Mouse (Mus musculus) heart, embryonic 12.5 days (tissue): ENCODE data around the gene Rnase2b. TPM values are rescaled to one million over a fixed set of nuclear protein-coding genes. Genes with fewer than 3 reads are reported as not detected.
"Not testable (repeated sequence)": the region's sequence is repeated elsewhere in the genome, so short reads cannot be mapped to it uniquely, and the experiment has no call there.

Source experiments
- ATAC-seq: fragments of 200-750 bp; cut with Nextera tagmentation; 2 replicates; pipeline ENCODE4 v1.8.0; 2017; ENCODE audit warnings: moderate TSS enrichment, moderate library complexity; ENCODE audit not compliant: insufficient number of reproducible peaks, low FRiP score
- H3K27ac ChIP-seq: fragments of 300-500 bp; sonication (generic); 2 replicates; pipeline ENCODE4 v1.5.1; 2016; ENCODE audit warnings: mild to moderate bottlenecking, moderate library complexity; ENCODE audit not compliant: poor library complexity, severe bottlenecking
- H3K27me3 ChIP-seq: fragments of 300-500 bp; sonication (generic); replicated peaks from 2 replicates; pipeline ENCODE4 v1.6.1; 2016; ENCODE audit warnings: mild to moderate bottlenecking, moderate library complexity
- H3K36me3 ChIP-seq: fragments of 300-500 bp; sonication (generic); 2 replicates; pipeline ENCODE4 v1.6.1; 2016; ENCODE audit warnings: mild to moderate bottlenecking, moderate library complexity
- H3K4me1 ChIP-seq: fragments of 300-500 bp; sonication (generic); replicated peaks from 2 replicates; pipeline ENCODE4 v1.6.1; 2016; ENCODE audit warnings: mild to moderate bottlenecking
- H3K4me2 ChIP-seq: fragments of 300-500 bp; sonication (generic); 2 replicates; pipeline ENCODE4 v1.6.1; 2016; ENCODE audit warnings: mild to moderate bottlenecking, moderate library complexity
- H3K4me3 ChIP-seq: fragments of 300-500 bp; sonication (generic); 2 replicates; pipeline ENCODE4 v1.5.1; 2016; ENCODE audit warnings: mild to moderate bottlenecking
- H3K9ac ChIP-seq: fragments of 300-500 bp; sonication (generic); 2 replicates; pipeline ENCODE4 v1.6.1; 2016; ENCODE audit warnings: mild to moderate bottlenecking, moderate library complexity
- H3K9me3 ChIP-seq: fragments of 300-500 bp; sonication (generic); replicated peaks from 2 replicates; pipeline ENCODE4 v1.6.1; 2016; ENCODE audit warnings: mild to moderate bottlenecking, moderate library complexity
- WGBS: fragments of 180-500 bp; shearing (Covaris S2); methylation state at CpG from one replicate; pipeline ENCODE4 v1.1.7; 2016; 5-methylcytosine and 5-hydroxymethylcytosine counted together
- polyA plus RNA-seq: library from polyadenylated mRNA; unstranded; fragments of >200 nt; fragmentation: Nextera tagmentation; extraction: Ambion mirVana; gene quantifications from 2 replicates; pipeline ENCODE4 v1.2.1, GENCODE M21; 2016

Rnase2b gene
- not detected in 2 replicates for polyA plus RNA-seq

- H3K4me1 ChIP-seq, H3K4me3 ChIP-seq, H3K9me3 ChIP-seq, H3K4me2 ChIP-seq, H3K36me3 ChIP-seq, H3K9ac ChIP-seq, H3K27ac ChIP-seq, ATAC-seq, H3K27me3 ChIP-seq: not testable (repeated sequence)
- WGBS = 88% methylated on average over 3 of the region's 3 CpGs
These were observed at the start of gene Rnase2b for GRCm38 (mm10) chr14:51161976-51162375. Rnase2b (plus strand) TSS chr14:51162260.

- no peaks in the 10 kb centered on the region for H3K4me1 ChIP-seq
- H3K4me2 ChIP-seq = no peak overlapping the region
- no peak overlapping the region for H3K4me3 ChIP-seq
- peaks cover under 1% of the 10 kb centered on the region; the same call in 1 of the 2 replicates for H3K9me3 ChIP-seq
- no peak for ATAC-seq
- H3K9ac ChIP-seq = no peak overlapping the region
- no peak overlapping the region for H3K27ac ChIP-seq
- WGBS = 49% methylated on average over 9 of the region's 9 CpGs
- no peaks in the 10 kb centered on the region for H3K27me3 ChIP-seq
- H3K36me3 ChIP-seq = no peaks in the 10 kb centered on the region
These were observed 48.6 kb upstream of the Rnase2b start for GRCm38 (mm10) chr14:51113476-51113875.

- Histone ChIP-seq H3K9ac (no peak within 1 kb of the TSS), H3K27ac (no peak within 1 kb of the TSS), H3K4me3 (no peak within 1 kb of the TSS), H3K4me1 (no peaks in the 10 kb centered on the region), H3K4me2 (no peak within 1 kb of the TSS), H3K9me3 (peaks cover 3% of the 10 kb centered on the region; the same call in 1 of the 2 replicates), H3K27me3 (no peaks in the 10 kb centered on the region), H3K36me3 (no peaks in the 10 kb centered on the region)
- no peak for ATAC-seq
- WGBS = 56% methylated on average over 12 of the region's 12 CpGs
These were observed 48.0 kb upstream of the Rnase2b start, which contains the start of gene Eddm3b for GRCm38 (mm10) chr14:51113916-51114560. Eddm3b (plus strand) TSS chr14:51114426.

GRCm38 (mm10) chr14:51125684-51126083, 36.4 kb upstream of the Rnase2b start:
- H3K27ac ChIP-seq = no peak overlapping the region
- H3K9me3 ChIP-seq = no peaks in the 10 kb centered on the region; the same call in 1 of the 2 replicates
- H3K4me3 ChIP-seq = no peak overlapping the region
- no peaks in the 10 kb centered on the region for H3K27me3 ChIP-seq
- no peaks in the 10 kb centered on the region for H3K36me3 ChIP-seq
- no peak overlapping the region for H3K4me2 ChIP-seq
- no peak overlapping the region for H3K9ac ChIP-seq
- ATAC-seq = no peak
- peaks cover 9% of the 10 kb centered on the region; the same call in 1 of the 2 replicates for H3K4me1 ChIP-seq
- 79% methylated on average over 6 of the region's 6 CpGs for WGBS

DNA sequence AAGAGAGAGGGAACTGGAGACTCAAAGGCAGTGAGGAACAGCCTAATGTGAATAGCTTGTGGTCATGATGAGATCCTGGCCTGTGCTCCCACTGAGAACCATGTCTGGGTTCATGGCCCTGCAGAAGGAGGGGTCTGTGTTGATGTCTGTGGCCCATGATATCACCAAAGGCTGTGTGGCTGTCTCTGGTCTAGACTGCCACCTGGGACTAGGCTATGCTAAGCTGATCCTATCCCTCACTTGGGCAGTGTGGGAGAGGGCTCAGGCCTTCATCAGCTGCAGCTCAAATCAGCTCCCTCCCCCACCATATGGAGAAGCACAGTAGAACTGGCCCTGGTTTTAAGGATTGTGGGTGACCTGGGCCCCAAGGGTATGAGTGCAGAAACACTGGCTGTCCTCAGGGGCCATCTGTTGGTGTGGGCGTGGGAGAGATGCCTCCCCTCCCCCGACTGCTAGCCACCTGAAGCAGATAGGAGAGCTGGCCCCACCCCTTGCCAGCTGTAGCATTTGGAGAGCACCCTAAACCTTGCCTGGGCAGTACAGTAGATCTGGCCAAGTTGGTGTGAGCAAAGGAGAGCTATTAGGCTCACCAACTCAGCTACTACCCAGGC, 34.3 kb upstream of the Rnase2b start:
- H3K9me3 ChIP-seq = no peaks in the 10 kb centered on the region; the same call in 1 of the 2 replicates
- H3K4me3 ChIP-seq = no peak overlapping the region
- no peak overlapping the region for H3K9ac ChIP-seq
- no peak overlapping the region for H3K27ac ChIP-seq
- WGBS = 69% methylated on average over 2 of the region's 2 CpGs
- peak; percentile 71; the same call in 1 of the 2 replicates for ATAC-seq
- no peak overlapping the region for H3K4me2 ChIP-seq
- H3K27me3 ChIP-seq = no peaks in the 10 kb centered on the region
- peaks cover 12% of the 10 kb centered on the region; the same call in 1 of the 2 replicates for H3K4me1 ChIP-seq
- no peaks in the 10 kb centered on the region for H3K36me3 ChIP-seq

DNA sequence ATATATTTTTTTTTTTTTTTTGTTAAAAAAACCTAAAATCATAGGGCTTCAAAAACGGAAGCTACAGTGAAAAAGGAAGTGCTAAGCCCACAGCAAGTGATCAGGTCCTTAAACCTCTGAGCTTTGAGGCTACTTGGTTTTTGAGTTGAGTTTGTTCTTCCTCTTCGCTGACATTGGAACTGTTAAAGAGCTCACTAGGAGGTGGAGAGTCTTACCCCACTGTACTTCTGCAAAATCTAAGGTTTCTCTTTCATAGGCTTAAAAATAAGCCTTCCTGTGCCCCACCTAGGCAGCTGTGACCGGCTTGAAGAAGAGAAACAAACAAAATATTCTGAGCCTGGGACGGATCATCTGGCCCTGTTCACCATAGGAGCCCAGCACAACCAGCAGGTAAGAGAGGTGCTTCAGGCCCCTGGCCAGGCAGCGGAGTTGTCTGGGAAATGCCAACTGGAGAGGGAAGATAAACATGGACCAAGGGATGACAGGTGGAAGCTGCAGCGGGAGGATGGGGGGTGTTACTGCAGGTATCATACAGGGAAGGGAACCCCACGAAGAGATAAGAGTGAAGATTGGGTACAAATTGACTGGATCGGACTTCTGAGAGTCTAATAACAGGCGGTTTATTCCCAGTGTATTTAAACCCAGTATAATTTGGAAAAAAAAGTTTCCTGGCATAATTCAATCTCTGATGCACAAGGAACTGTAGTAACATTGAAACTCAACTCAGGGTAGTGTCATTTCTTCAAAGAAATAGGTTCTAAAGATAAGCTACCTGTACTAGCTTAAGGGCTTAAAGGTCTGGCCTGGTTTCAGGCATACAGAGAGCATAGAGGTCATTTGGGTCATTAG, 33.1 kb upstream of the Rnase2b start:
- no peaks in the 10 kb centered on the region for H3K27me3 ChIP-seq
- WGBS = 67% methylated on average over 9 of the region's 9 CpGs
- no peaks in the 10 kb centered on the region for H3K36me3 ChIP-seq
- no peak for ATAC-seq
- peaks cover 12% of the 10 kb centered on the region; the same call in 1 of the 2 replicates for H3K4me1 ChIP-seq
- no peak overlapping the region for H3K4me2 ChIP-seq
- H3K4me3 ChIP-seq = no peak overlapping the region
- no peak overlapping the region for H3K27ac ChIP-seq
- no peaks in the 10 kb centered on the region; the same call in 1 of the 2 replicates for H3K9me3 ChIP-seq
- H3K9ac ChIP-seq = no peak overlapping the region

GRCm38 (mm10) chr14:51129624-51129975, 32.5 kb upstream of the Rnase2b start:
- Histone ChIP-seq H3K9ac (no peak overlapping the region), H3K36me3 (no peaks in the 10 kb centered on the region), H3K27ac (no peak overlapping the region), H3K4me3 (no peak overlapping the region), H3K9me3 (no peaks in the 10 kb centered on the region; the same call in 1 of the 2 replicates), H3K4me1 (peaks cover 12% of the 10 kb centered on the region; the same call in 1 of the 2 replicates), H3K4me2 (no peak overlapping the region), H3K27me3 (no peaks in the 10 kb centered on the region)
- WGBS = 56% methylated on average over 4 of the region's 4 CpGs
- ATAC-seq = no peak

DNA sequence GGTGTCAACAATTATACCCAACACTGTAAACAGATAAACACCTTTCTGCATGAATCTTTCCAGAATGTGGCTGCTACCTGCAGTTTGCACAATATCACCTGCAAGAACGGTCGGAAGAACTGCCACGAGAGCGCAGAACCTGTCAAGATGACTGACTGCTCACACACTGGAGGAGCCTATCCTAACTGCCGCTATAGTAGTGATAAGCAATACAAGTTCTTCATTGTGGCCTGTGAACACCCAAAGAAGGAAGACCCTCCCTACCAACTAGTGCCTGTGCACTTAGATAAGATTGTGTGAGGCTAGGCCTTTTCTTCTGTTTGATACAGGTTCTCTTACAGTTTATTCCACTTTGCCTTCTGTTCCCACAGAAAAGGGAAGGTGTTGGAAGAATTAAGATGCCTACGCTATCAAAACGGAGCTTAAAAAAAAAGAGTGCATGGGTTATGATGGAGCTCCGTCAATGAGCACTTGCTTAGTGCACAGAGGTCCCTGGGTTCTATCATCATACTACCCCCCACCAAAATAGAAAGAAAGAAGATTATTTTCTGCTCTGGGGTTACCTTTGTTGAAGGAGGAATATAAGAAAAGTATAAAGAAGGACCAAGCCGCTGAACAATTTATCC, 31.6 kb upstream of the Rnase2b start:
- H3K36me3 ChIP-seq = no peaks in the 10 kb centered on the region
- peaks cover 12% of the 10 kb centered on the region; the same call in 1 of the 2 replicates for H3K4me1 ChIP-seq
- H3K27ac ChIP-seq = no peak overlapping the region
- no peaks in the 10 kb centered on the region; the same call in 1 of the 2 replicates for H3K9me3 ChIP-seq
- ATAC-seq = no peak
- H3K4me3 ChIP-seq = no peak overlapping the region
- peak overlapping the region; percentile 6; the same call in 1 of the 2 replicates for H3K4me2 ChIP-seq
- H3K9ac ChIP-seq = no peak overlapping the region
- no peaks in the 10 kb centered on the region for H3K27me3 ChIP-seq
- 46% methylated on average over 9 of the region's 9 CpGs for WGBS

DNA sequence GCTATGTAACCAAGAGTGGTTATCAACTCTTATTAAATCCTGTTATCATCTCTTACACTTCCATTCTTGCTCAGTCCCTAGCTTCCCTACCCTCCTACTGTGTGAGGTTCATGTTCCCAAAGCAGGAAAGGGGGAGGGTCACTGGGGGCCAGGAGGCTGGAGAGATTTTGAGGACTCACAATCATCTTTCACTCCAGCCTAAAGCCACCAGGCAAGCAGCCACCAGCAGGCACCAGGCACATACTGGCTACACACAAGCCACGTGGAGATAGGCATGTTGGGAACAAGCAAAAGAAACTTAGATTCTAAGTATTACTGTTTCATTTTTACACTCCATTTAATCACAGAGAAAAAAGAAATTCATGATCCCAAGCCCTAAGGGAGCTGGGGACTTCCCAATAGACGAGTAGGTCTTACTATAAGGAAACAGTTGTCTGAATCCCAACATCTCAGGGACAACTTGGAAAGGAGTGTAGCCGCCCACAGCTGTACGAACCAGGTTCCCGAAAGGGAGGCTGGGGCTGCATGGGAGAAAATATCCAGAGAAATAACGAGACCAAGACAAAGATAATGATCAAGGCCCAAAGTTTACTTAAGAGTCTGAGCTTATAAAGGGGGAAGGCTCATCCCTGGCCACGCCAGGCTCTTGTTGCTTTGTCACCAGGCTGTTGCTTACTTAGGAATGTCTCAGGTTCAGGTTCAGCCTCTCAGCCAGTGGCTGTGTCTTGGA, 30.8 kb upstream of the Rnase2b start:
- no peak overlapping the region for H3K9ac ChIP-seq
- no peak overlapping the region for H3K27ac ChIP-seq
- no peaks in the 10 kb centered on the region for H3K27me3 ChIP-seq
- H3K4me3 ChIP-seq = no peak overlapping the region
- no peaks in the 10 kb centered on the region for H3K36me3 ChIP-seq
- no peaks in the 10 kb centered on the region for H3K9me3 ChIP-seq
- ATAC-seq = no peak
- no peak overlapping the region for H3K4me2 ChIP-seq
- H3K4me1 ChIP-seq = peaks cover 12% of the 10 kb centered on the region; the same call in 1 of the 2 replicates
- 75% methylated on average over 7 of the region's 7 CpGs for WGBS

DNA sequence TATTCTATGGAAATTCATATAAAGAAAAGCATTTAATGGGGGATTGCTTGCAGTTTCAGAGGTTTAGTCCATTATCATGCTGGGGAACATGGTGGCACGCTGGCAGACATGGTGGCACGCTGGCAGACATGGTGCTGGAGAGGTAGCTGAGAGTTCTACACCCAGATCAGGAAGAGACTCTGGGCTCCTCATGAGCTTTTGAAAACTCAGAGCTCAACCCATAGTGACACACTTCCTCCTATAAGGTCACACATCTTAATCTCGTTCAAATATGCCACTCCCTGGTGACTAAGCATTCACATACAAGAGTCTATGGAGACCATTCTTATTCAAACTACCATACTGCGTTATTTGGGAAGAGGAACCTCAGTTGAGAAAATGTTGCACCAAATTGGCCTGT, 29.7 kb upstream of the Rnase2b start:
- Histone ChIP-seq H3K27ac (no peak overlapping the region), H3K27me3 (no peaks in the 10 kb centered on the region), H3K9ac (no peak overlapping the region), H3K4me3 (no peak overlapping the region), H3K4me2 (no peak overlapping the region), H3K36me3 (no peaks in the 10 kb centered on the region), H3K4me1 (peaks cover 12% of the 10 kb centered on the region; the same call in 1 of the 2 replicates), H3K9me3 (no peaks in the 10 kb centered on the region)
- ATAC-seq = 0 out of 2 replicates have a peak, but pooled peaks have one; percentile 61
- 86% methylated on average over 4 of the region's 4 CpGs for WGBS
